ENCODE assay signal across 20 mouse cellular contexts in genomic region chr3:129223401-129223800, GRCm38 (mm10). TPM values are rescaled to one million over a fixed set of nuclear protein-coding genes. Genes with fewer than 3 reads are reported as not detected.
DNase-seq lines count a peak whose midpoint lies in the region; ATAC-seq and TF ChIP-seq lines count a peak whose summit lies in the region.
"Had no signal": no experiment of that assay in that cellular context is flagged by ENCODE, and none has a peak within 500 bp of the region (broad histone marks: within the 10 kb centered on the region; RNA-seq: fewer than 3 reads in every experiment).

No protein-coding gene starts in this region.

- H3K36me3 ChIP-seq in heart, embryonic 14.5 days (ENCODE audit: control insufficient read depth, insufficient read depth, low read length) = no peaks in the 10 kb centered on the region
- H3K36me3 ChIP-seq in kidney, embryonic 16.5 days (ENCODE audit: insufficient read depth, low read length) = no peaks in the 10 kb centered on the region
- H3K36me3 ChIP-seq in embryonic facial prominence, embryonic 15.5 days = no peaks in the 10 kb centered on the region
- H3K36me3 ChIP-seq in forebrain, postnatal 0 days (ENCODE audit: insufficient read depth) = no peaks in the 10 kb centered on the region
- no peaks in the 10 kb centered on the region for H3K36me3 ChIP-seq in limb, embryonic 10.5 days
- H3K36me3 ChIP-seq: midbrain, embryonic 12.5 days; neural tube, embryonic 15.5 days had no signal

- H3K4me3 ChIP-seq in heart, embryonic 14.5 days (ENCODE audit: control insufficient read depth in 1 of 2, insufficient read depth in 1 of 2, low read depth in 1 of 2, low read length in 2 of 2) = peak overlapping the region in 1 of 2 experiments; percentile 29; a peak in 2 of 4 replicates
- H3K4me3 ChIP-seq in kidney, embryonic 16.5 days (ENCODE audit: low read length) = peak overlapping the region; percentile 12; the same call in 1 of the 2 replicates
- no peak overlapping the region for H3K4me3 ChIP-seq in embryonic facial prominence, embryonic 15.5 days (replicated peaks)
- H3K4me3 ChIP-seq in forebrain, postnatal 0 days (ENCODE audit: low read depth, low read length) = no peak overlapping the region
- no peak overlapping the region for H3K4me3 ChIP-seq in limb, embryonic 10.5 days
- H3K4me3 ChIP-seq: forebrain, embryonic 13.5 days; midbrain, embryonic 12.5 days; myocyte; neural tube, embryonic 15.5 days had no signal

- H3K4me2 ChIP-seq in heart, embryonic 14.5 days (ENCODE audit: low read length) = peak overlapping the region; percentile 58
- peak overlapping the region; percentile 22 for H3K4me2 ChIP-seq in kidney, embryonic 16.5 days (replicated peaks; ENCODE audit: low read depth, low read length)
- H3K4me2 ChIP-seq in embryonic facial prominence, embryonic 15.5 days (replicated peaks) = 0 out of 2 replicates have a peak overlapping the region, but pooled peaks have one; percentile 38
- no peak overlapping the region for H3K4me2 ChIP-seq in forebrain, postnatal 0 days (ENCODE audit: low read depth)
- H3K4me2 ChIP-seq: forebrain, embryonic 13.5 days; neural tube, embryonic 15.5 days had no signal

- H3K9me3 ChIP-seq in heart, embryonic 14.5 days (ENCODE audit: control insufficient read depth, low read length) = no peaks in the 10 kb centered on the region
- H3K9me3 ChIP-seq in kidney, embryonic 16.5 days (ENCODE audit: low read length) = no peaks in the 10 kb centered on the region
- no peaks in the 10 kb centered on the region for H3K9me3 ChIP-seq in embryonic facial prominence, embryonic 15.5 days (replicated peaks)
- no peaks in the 10 kb centered on the region for H3K9me3 ChIP-seq in forebrain, postnatal 0 days (ENCODE audit: low read length)
- no peaks in the 10 kb centered on the region for H3K9me3 ChIP-seq in limb, embryonic 10.5 days (replicated peaks)
- H3K9me3 ChIP-seq: forebrain, embryonic 13.5 days; midbrain, embryonic 12.5 days; neural tube, embryonic 15.5 days had no signal

- TF ChIP-seq CTCF in forebrain, postnatal 0 days (IDR thresholded peaks at IDR 0.05; ENCODE audit: low read depth) = no peak

- intact Hi-C loops in heart, postnatal 25 days (cut with DNase I) = no loop called here

- no peak for DNase-seq in heart, postnatal 25 days (ENCODE audit: low spot score)
- DNase-seq in kidney, adult 8-10 months = no peak
- DNase-seq in embryo, embryonic 9.5 days (ENCODE audit: extremely low spot score) = peak; percentile 25
- DNase-seq in forebrain, postnatal 0 days = no peak
- DNase-seq in limb, embryonic 10.5 days (ENCODE audit: low spot score) = no peak
- DNase-seq: adrenal gland, postnatal 25 days; cerebellum, adult 18-20 months; lung, adult 2 months; lung, postnatal 36 days; thymus, adult 18-20 months had no signal

- WGBS in heart, embryonic 14.5 days = 2% methylated on average over 5 of the region's 6 CpGs
- WGBS in kidney, embryonic 16.5 days = under 1% methylated on average over 6 of the region's 6 CpGs
- WGBS in embryonic facial prominence, embryonic 15.5 days = 4% methylated on average over 6 of the region's 6 CpGs
- WGBS in forebrain, postnatal 0 days = under 1% methylated on average over 6 of the region's 6 CpGs
- WGBS in limb, embryonic 10.5 days = 2% methylated on average over 5 of the region's 6 CpGs

- H3K27me3 ChIP-seq in heart, embryonic 14.5 days (ENCODE audit: control insufficient read depth, insufficient read depth, low read length) = peaks cover 73% of the 10 kb centered on the region
- peaks cover 91% of the 10 kb centered on the region for H3K27me3 ChIP-seq in kidney, embryonic 16.5 days (ENCODE audit: insufficient read depth, low read length)
- peaks cover 80% of the 10 kb centered on the region for H3K27me3 ChIP-seq in embryonic facial prominence, embryonic 15.5 days
- H3K27me3 ChIP-seq in forebrain, postnatal 0 days (ENCODE audit: insufficient read depth, low read length) = peaks cover 86% of the 10 kb centered on the region
- H3K27me3 ChIP-seq in limb, embryonic 10.5 days (ENCODE audit: low read depth, poor library complexity, severe bottlenecking) = peaks cover 100% of the 10 kb centered on the region

- H3K4me1 ChIP-seq in heart, embryonic 14.5 days (ENCODE audit: control insufficient read depth in 2 of 2, insufficient read depth in 2 of 2, low read length in 2 of 2) = peaks cover 0 to 4% of the 10 kb centered on the region in 2 experiments; a peak in 1 of 4 replicates
- peaks cover 8% of the 10 kb centered on the region; the same call in 1 of the 2 replicates for H3K4me1 ChIP-seq in kidney, embryonic 16.5 days (ENCODE audit: insufficient read depth, low read length)
- H3K4me1 ChIP-seq in embryonic facial prominence, embryonic 15.5 days = peaks cover 18% of the 10 kb centered on the region
- no peaks in the 10 kb centered on the region for H3K4me1 ChIP-seq in forebrain, postnatal 0 days (ENCODE audit: insufficient read depth)
- H3K4me1 ChIP-seq in limb, embryonic 10.5 days = peaks cover 37% of the 10 kb centered on the region
- H3K4me1 ChIP-seq: forebrain, embryonic 13.5 days had no signal

- no peak for ATAC-seq in heart, embryonic 14.5 days (ENCODE audit: insufficient number of reproducible peaks, insufficient read depth, low FRiP score, low read depth)
- no peak for ATAC-seq in kidney, embryonic 16.5 days (ENCODE audit: low FRiP score, low TSS enrichment)
- no peak for ATAC-seq in embryonic facial prominence, embryonic 15.5 days (ENCODE audit: insufficient number of reproducible peaks, low FRiP score, low TSS enrichment, low read depth)
- no peak for ATAC-seq in forebrain, postnatal 0 days
- ATAC-seq: forebrain, embryonic 13.5 days; hindbrain, postnatal 0 days had no signal

- no peak overlapping the region for H3K27ac ChIP-seq in heart, embryonic 14.5 days (replicated peaks in 1 of 2; ENCODE audit: control insufficient read depth in 1 of 2, insufficient read depth in 1 of 2, low read depth in 2 of 2, low read length in 2 of 2)
- H3K27ac ChIP-seq in kidney, embryonic 16.5 days (ENCODE audit: low read length) = 0 out of 2 replicates have a peak overlapping the region, but pooled peaks have one; percentile 41
- no peak overlapping the region for H3K27ac ChIP-seq in embryonic facial prominence, embryonic 15.5 days (replicated peaks)
- no peak overlapping the region for H3K27ac ChIP-seq in forebrain, postnatal 0 days (ENCODE audit: low read depth, low read length)
- no peak overlapping the region for H3K27ac ChIP-seq in limb, embryonic 10.5 days
- H3K27ac ChIP-seq: forebrain, embryonic 13.5 days; hindbrain, postnatal 0 days; midbrain, embryonic 12.5 days; neural tube, embryonic 15.5 days had no signal

- peak overlapping the region; percentile 57; the same call in 1 of the 2 replicates for H3K9ac ChIP-seq in heart, embryonic 14.5 days (ENCODE audit: low read length)
- H3K9ac ChIP-seq in kidney, embryonic 16.5 days (replicated peaks; ENCODE audit: low read length) = no peak overlapping the region
- H3K9ac ChIP-seq in embryonic facial prominence, embryonic 15.5 days = no peak overlapping the region
- no peak overlapping the region for H3K9ac ChIP-seq in forebrain, postnatal 0 days
- H3K9ac ChIP-seq: forebrain, embryonic 13.5 days; midbrain, embryonic 12.5 days; neural tube, embryonic 15.5 days had no signal

RNA-seq across cellular contexts. Expression of gene Pitx2, which starts 23.7 kb away (rescaled TPM):
- 19.4 and 25.5 TPM in 2 replicates for polyA plus RNA-seq in heart, embryonic 14.5 days (2014; fragmentation: Nextera tagmentation; extraction: Ambion mirVana)
- total RNA-seq in heart, postnatal 25 days (2021) = 1 to 10 TPM; 1.3 TPM
- 7.2 and 10.3 TPM in 2 replicates for polyA plus RNA-seq in kidney, embryonic 16.5 days (2015; fragmentation: Nextera tagmentation; extraction: Ambion mirVana)
- 82.5 and 88.3 TPM in 2 replicates for polyA plus RNA-seq in embryonic facial prominence, embryonic 15.5 days (2015; fragmentation: Nextera tagmentation; extraction: Ambion mirVana)
- 2.1 and 10.5 TPM in 2 replicates for total RNA-seq in forebrain, postnatal 0 days (2014; rRNA removed)
- 2.5 and 7.2 TPM in 2 replicates for polyA plus RNA-seq in forebrain, postnatal 0 days (2015; fragmentation: Nextera tagmentation; extraction: Ambion mirVana)
- polyA plus RNA-seq in limb, embryonic 10.5 days (2016; fragmentation: Nextera tagmentation; extraction: Ambion mirVana) = 25.6 and 39.1 TPM in 2 replicates
- total RNA-seq: layer of hippocampus, postnatal 25 days had no signal
- polyA plus RNA-seq: liver, adult 2 months had no signal
